Mouse (Mus musculus) erythroblast, embryonic 14.5 days (primary cell): ENCODE data around the gene Ubald1. TPM values are rescaled to one million over a fixed set of nuclear protein-coding genes. Genes with fewer than 3 reads are reported as not detected.

Experiments used
- H3K27me3 ChIP-seq: 2 replicates; pipeline ENCODE4 v1.6.1; 2012; ENCODE audit warnings: inconsistent platforms; ENCODE audit not compliant: control insufficient read depth
- H3K36me3 ChIP-seq: 2 replicates; pipeline ENCODE4 v1.6.1; 2012; ENCODE audit warnings: mild to moderate bottlenecking, inconsistent platforms; ENCODE audit not compliant: control insufficient read depth
- H3K4me1 ChIP-seq: 2 replicates; pipeline ENCODE4 v1.6.1; 2012; ENCODE audit warnings: inconsistent platforms; ENCODE audit not compliant: control insufficient read depth
- H3K4me3 ChIP-seq: replicated peaks from 2 replicates; pipeline ENCODE3; 2012; ENCODE audit warnings: moderate library complexity, mild to moderate bottlenecking, inconsistent platforms
- H3K9me3 ChIP-seq: 2 replicates; pipeline ENCODE4 v1.6.1; 2012; ENCODE audit warnings: low read length, inconsistent platforms, mixed read lengths; ENCODE audit not compliant: control insufficient read depth
- GATA1 ChIP-seq: IDR thresholded peaks from 2 replicates; pipeline ENCODE4 v1.6.1; 2012; ENCODE audit warnings: low read length, inconsistent platforms, mixed read lengths
- TAL1 ChIP-seq: IDR thresholded peaks from 3 replicates; pipeline ENCODE4 v1.6.1; 2012; ENCODE audit warnings: low read length, inconsistent platforms, mixed read lengths
- polyA plus RNA-seq: library from polyadenylated mRNA; stranded (reverse); fragments of >175 nt; gene quantifications from 2 replicates; pipeline ENCODE4 v1.2.3, GENCODE M21; 2012

The Ubald1 gene
- polyA plus RNA-seq, 1 experiment, result 16.2 TPM

GRCm38 (mm10) chr16:4877701-4878100 is 2.4 kb downstream of the Ubald1 start:
- no peak for TF ChIP-seq TAL1
- no peak for TF ChIP-seq GATA1
- H3K4me1 ChIP-seq, result peaks cover 68% of the 10 kb centered on the region
- H3K4me3 ChIP-seq, result peak overlapping the region; percentile 89
- H3K9me3 ChIP-seq, result no peaks in the 10 kb centered on the region
- peaks cover 37% of the 10 kb centered on the region for H3K36me3 ChIP-seq
- H3K27me3 ChIP-seq, result no peaks in the 10 kb centered on the region

- TF ChIP-seq TAL1, result no peak
- TF ChIP-seq GATA1, result no peak
- Histone ChIP-seq H3K4me1 (peaks cover 69% of the 10 kb centered on the region), H3K36me3 (peaks cover 37% of the 10 kb centered on the region), H3K4me3 (no peak overlapping the region), H3K27me3 (no peaks in the 10 kb centered on the region), H3K9me3 (no peaks in the 10 kb centered on the region)
These were observed 2.9 kb downstream of the Ubald1 start for GRCm38 (mm10) chr16:4877195-4877594.

- Histone ChIP-seq H3K9me3 (no peaks in the 10 kb centered on the region), H3K36me3 (peaks cover 37% of the 10 kb centered on the region), H3K4me3 (no peak overlapping the region), H3K4me1 (peaks cover 64% of the 10 kb centered on the region), H3K27me3 (no peaks in the 10 kb centered on the region)
- TF ChIP-seq TAL1, result no peak
- no peak for TF ChIP-seq GATA1
These were observed 4.0 kb downstream of the Ubald1 start for GRCm38 (mm10) chr16:4876033-4876680.

- H3K27me3 ChIP-seq, result no peaks in the 10 kb centered on the region
- TF ChIP-seq GATA1 (no peak), TAL1 (no peak)
- H3K4me1 ChIP-seq, result peaks cover 59% of the 10 kb centered on the region
- peaks cover 39% of the 10 kb centered on the region for H3K36me3 ChIP-seq
- H3K9me3 ChIP-seq, result no peaks in the 10 kb centered on the region
- H3K4me3 ChIP-seq, result no peak overlapping the region
These were observed 4.7 kb downstream of the Ubald1 start for GRCm38 (mm10) chr16:4875198-4876032.

GRCm38 (mm10) chr16:4871926-4872325 is 8.2 kb downstream of the Ubald1 start:
- H3K9me3 ChIP-seq, result no peaks in the 10 kb centered on the region
- TF ChIP-seq GATA1 (no peak), TAL1 (no peak)
- H3K4me3 ChIP-seq, result no peak overlapping the region
- peaks cover 35% of the 10 kb centered on the region for H3K4me1 ChIP-seq
- peaks cover 47% of the 10 kb centered on the region for H3K36me3 ChIP-seq
- H3K27me3 ChIP-seq, result no peaks in the 10 kb centered on the region

GRCm38 (mm10) chr16:4870490-4870889 is 9.6 kb downstream of the Ubald1 start:
- Histone ChIP-seq H3K36me3 (peaks cover 33% of the 10 kb centered on the region), H3K9me3 (no peaks in the 10 kb centered on the region), H3K27me3 (no peaks in the 10 kb centered on the region), H3K4me3 (no peak overlapping the region), H3K4me1 (peaks cover 21% of the 10 kb centered on the region)
- TF ChIP-seq GATA1, result no peak
- no peak for TF ChIP-seq TAL1

GRCm38 (mm10) chr16:4866101-4866695 is 13.9 kb downstream of the Ubald1 start:
- Histone ChIP-seq H3K4me1 (peaks cover 7% of the 10 kb centered on the region), H3K27me3 (no peaks in the 10 kb centered on the region), H3K36me3 (peaks cover 14% of the 10 kb centered on the region), H3K4me3 (no peak overlapping the region), H3K9me3 (no peaks in the 10 kb centered on the region)
- no peak for TF ChIP-seq GATA1
- no peak for TF ChIP-seq TAL1

GRCm38 (mm10) chr16:4863742-4864141 is 16.4 kb downstream of the Ubald1 start:
- no peaks in the 10 kb centered on the region for H3K9me3 ChIP-seq
- H3K4me1 ChIP-seq, result peaks cover 3% of the 10 kb centered on the region
- no peaks in the 10 kb centered on the region for H3K36me3 ChIP-seq
- H3K4me3 ChIP-seq, result no peak overlapping the region
- H3K27me3 ChIP-seq, result no peaks in the 10 kb centered on the region
- TF ChIP-seq GATA1, result no peak
- TF ChIP-seq TAL1, result no peak

- no peaks in the 10 kb centered on the region for H3K36me3 ChIP-seq
- no peaks in the 10 kb centered on the region for H3K27me3 ChIP-seq
- peaks cover 3% of the 10 kb centered on the region for H3K4me1 ChIP-seq
- TF ChIP-seq GATA1 (no peak), TAL1 (no peak)
- no peak overlapping the region for H3K4me3 ChIP-seq
- H3K9me3 ChIP-seq, result no peaks in the 10 kb centered on the region
These were observed 17.1 kb downstream of the Ubald1 start for GRCm38 (mm10) chr16:4862863-4863483.
